Comparison of ENCODE assay signal across 35 mouse cellular contexts in the genomic region with DNA sequence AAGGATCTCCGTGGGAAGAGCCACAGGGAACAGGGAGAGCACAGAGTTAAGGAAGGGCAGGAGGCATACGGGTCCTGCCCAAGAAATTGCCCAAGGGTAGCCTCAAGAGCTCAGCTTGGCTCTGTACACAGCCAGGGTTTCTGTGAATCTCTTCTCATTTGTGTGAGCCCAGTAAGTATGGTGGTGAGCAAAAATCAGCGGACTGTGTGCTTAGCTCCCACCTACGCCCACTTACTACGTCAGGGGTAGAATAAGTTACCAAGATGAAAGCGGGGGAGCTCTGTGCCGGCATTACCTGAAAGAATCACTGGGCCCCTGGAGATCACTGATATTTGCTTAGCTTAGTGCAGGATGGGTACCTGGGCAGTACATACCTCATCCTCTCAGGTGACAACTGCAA. TPM values are rescaled to one million over a fixed set of nuclear protein-coding genes. Genes with fewer than 3 reads are reported as not detected.
"Had no signal": no experiment of that assay in that cellular context is flagged by ENCODE, and none has a peak within 500 bp of the region (broad histone marks: within the 10 kb centered on the region; RNA-seq: fewer than 3 reads in every experiment).

No protein-coding gene starts in this region.

- H3K4me1 ChIP-seq: hindbrain, embryonic 12.5 days; hindbrain, embryonic 13.5 days; hindbrain, embryonic 15.5 days; kidney, embryonic 15.5 days had no signal

- H3K27ac ChIP-seq: heart, embryonic 13.5 days; heart, embryonic 15.5 days; hindbrain, embryonic 12.5 days; hindbrain, embryonic 13.5 days; hindbrain, embryonic 14.5 days; hindbrain, embryonic 15.5 days; hindbrain, postnatal 0 days; intestine, embryonic 15.5 days; kidney, embryonic 15.5 days; kidney, postnatal 0 days; layer of hippocampus, adult 2 months; left cerebral cortex, adult 2 months had no signal

- DNase-seq: heart, postnatal 10 days; heart, postnatal 14 days; heart, postnatal 36 days; heart, postnatal 4 days; kidney, adult 11 months; kidney, adult 18-20 months; kidney, adult 2 months; kidney, adult 8-10 months; kidney, adult 9 months; kidney, postnatal 10 days; kidney, postnatal 14 days; kidney, postnatal 25 days; kidney, postnatal 36 days; kidney, postnatal 4 days; layer of hippocampus, adult 9-11 months; layer of hippocampus, postnatal 36 days had no signal

- H3K4me3 ChIP-seq: heart, embryonic 12.5 days; heart, embryonic 13.5 days; heart, embryonic 15.5 days; hindbrain, embryonic 10.5 days; hindbrain, embryonic 12.5 days; hindbrain, embryonic 13.5 days; hindbrain, embryonic 15.5 days; intestine, embryonic 15.5 days; kidney, embryonic 15.5 days; layer of hippocampus, adult 2 months; left cerebral cortex, adult 2 months had no signal

- ATAC-seq: hindbrain, embryonic 16.5 days; hindbrain, postnatal 0 days; inflammation-experienced regulatory T-cells, adult 6 months; intestine, embryonic 15.5 days; intestine, embryonic 16.5 days; intestine, postnatal 0 days had no signal

RNA-seq across cellular contexts. Expression of gene Poln, which starts 46.8 kb away (rescaled TPM):
- total RNA-seq: hematopoietic stem cell, adult 5-6 weeks had no signal
- polyA plus RNA-seq: intestine, postnatal 0 days had no signal
